Mouse (Mus musculus) CH12.LX (cell line): ENCODE results near the gene Oxt.

Source experiments
- CTCF ChIP-seq, 2 experiments: IDR thresholded peaks in 1 of 2; conservative IDR thresholded peaks in 1 of 2; 2 replicates each; pipeline ENCODE4 v1.5.1; 2011 to 2012; ENCODE audit warnings: low read depth in 2 of 2, low read length in 2 of 2, improper control_type of control experiment in 1 of 2, inconsistent platforms in 1 of 2, mild to moderate bottlenecking in 1 of 2, moderate library complexity in 1 of 2
- EP300 ChIP-seq: IDR thresholded peaks from 2 replicates; pipeline ENCODE4 v1.6.1; 2011; ENCODE audit warnings: low read length, improper control_type of control experiment
- POLR2AphosphoS2 ChIP-seq: IDR thresholded peaks from 2 replicates; pipeline ENCODE4 v1.6.1; 2011; ENCODE audit warnings: low read depth, low read length, improper control_type of control experiment

DNA sequence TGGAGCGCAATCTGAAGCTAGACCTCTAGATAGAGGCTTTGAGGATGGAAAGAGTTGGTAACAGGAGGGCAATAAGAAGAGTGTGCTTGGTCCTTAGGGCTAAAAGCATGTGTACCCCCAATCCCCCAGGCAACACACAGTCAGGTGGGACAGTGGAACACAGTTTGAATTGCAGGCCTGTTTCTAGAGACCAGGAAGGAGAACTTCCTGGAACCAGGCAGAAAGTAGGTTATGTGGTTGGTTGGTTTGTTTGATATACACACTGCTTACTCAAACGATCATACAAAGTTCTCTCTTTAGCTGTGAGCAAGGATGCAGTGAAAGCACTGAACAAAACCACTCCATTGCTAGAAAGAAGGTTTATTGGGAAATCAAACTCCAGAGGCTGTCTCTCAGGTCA lies 43.8 kb upstream of the Oxt start:
- TF ChIP-seq CTCF (conservative IDR thresholded peaks at IDR 0.05 in 1 of 2, IDR thresholded peaks at IDR 0.05 in 1 of 2; ENCODE audit: low read depth in 2 of 2, low read length in 2 of 2) = no peak
- TF ChIP-seq POLR2AphosphoS2 = no peak
- TF ChIP-seq EP300 = no peak
